Mouse (Mus musculus): Measurements from ENCODE around the gene Adgrl3.

GRCm38 (mm10) chr5:81843798-81844197 lies 823.9 kb downstream of the Adgrl3 start:
- TF ChIP-seq EP300 (IDR thresholded peaks at IDR 0.05; ENCODE audit: insufficient read depth, low read depth, low read length) = no peak
- no peak for TF ChIP-seq CTCF (IDR thresholded peaks at IDR 0.05; ENCODE audit: low read depth, low read length)
- TF ChIP-seq POLR2A (IDR thresholded peaks at IDR 0.05; ENCODE audit: insufficient read depth, low read length) = no peak
